Mouse (Mus musculus) thymus, adult 2 months (tissue): ENCODE data around the gene Schip1.

ENCODE experiments used
- CTCF ChIP-seq: fragments of 200-500 bp; IDR thresholded peaks from 2 replicates; pipeline ENCODE4 v1.5.1; 2012; ENCODE audit warnings: mild to moderate bottlenecking, control low read depth, low read length, moderate library complexity, borderline replicate concordance; ENCODE audit not compliant: control insufficient read depth, poor library complexity, insufficient read depth; ENCODE audit errors: extremely low read depth
- POLR2A ChIP-seq: fragments of 200-500 bp; IDR thresholded peaks from 2 replicates; pipeline ENCODE4 v1.6.1; 2012; ENCODE audit warnings: mild to moderate bottlenecking, low read length, control low read depth, moderate library complexity; ENCODE audit not compliant: control insufficient read depth, poor library complexity, insufficient read depth; ENCODE audit errors: extremely low read depth

DNA sequence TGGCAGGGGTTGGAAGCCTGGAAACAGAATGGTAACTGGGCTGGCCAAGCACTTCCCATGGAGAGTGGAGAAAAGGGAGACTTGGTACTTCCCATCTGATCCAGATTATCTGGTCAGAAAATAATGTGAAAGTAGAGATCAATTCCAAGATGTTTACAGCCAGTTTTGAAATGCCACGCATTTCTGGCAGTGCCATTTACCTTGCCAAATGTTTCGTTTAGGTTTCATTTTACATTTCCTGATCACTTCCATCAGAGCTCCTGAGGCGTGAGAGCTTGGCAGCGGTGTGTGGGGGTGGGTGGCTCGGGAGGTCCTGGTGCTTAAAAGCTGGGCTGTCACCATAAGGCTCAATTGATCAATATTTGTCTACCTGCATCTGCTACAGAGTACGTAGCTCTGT, 426.9 kb downstream of the Schip1 start:
- no peak for TF ChIP-seq POLR2A
- TF ChIP-seq CTCF, result no peak
